Mouse (Mus musculus): ENCODE results near the gene Gnpat. TPM values are rescaled to one million over a fixed set of nuclear protein-coding genes. Genes with fewer than 3 reads are reported as not detected.

Gnpat gene
- polyA plus RNA-seq, 1 experiment from 2014 or later: 82.6 TPM

- no peaks in the 10 kb centered on the region for H3K27me3 ChIP-seq (replicated peaks)
- H3K36me3 ChIP-seq: peaks cover 49% of the 10 kb centered on the region
- no peak overlapping the region for H3K9ac ChIP-seq
- H3K27ac ChIP-seq: no peak overlapping the region
- no peak for ATAC-seq
- H3K4me1 ChIP-seq (replicated peaks): no peaks in the 10 kb centered on the region
- no peak overlapping the region for H3K4me3 ChIP-seq (replicated peaks)
- 91% methylated on average over 1 of the region's 1 CpGs for WGBS
- H3K4me2 ChIP-seq (replicated peaks): no peak overlapping the region
- H3K9me3 ChIP-seq: peaks cover 12% of the 10 kb centered on the region; the same call in 1 of the 2 replicates
These were observed 9.3 kb upstream of the Gnpat start for GRCm38 (mm10) chr8:124853511-124853910.

- 0 out of 2 replicates have a peak, but pooled peaks cover 6% of the 10 kb centered on the region for H3K9me3 ChIP-seq
- peaks cover 50% of the 10 kb centered on the region for H3K36me3 ChIP-seq
- H3K4me1 ChIP-seq (replicated peaks): peaks cover 4% of the 10 kb centered on the region; the same call in 1 of the 2 replicates
- H3K27me3 ChIP-seq (replicated peaks): no peaks in the 10 kb centered on the region
- H3K27ac ChIP-seq: no peak overlapping the region
- H3K4me2 ChIP-seq (replicated peaks): no peak overlapping the region
- no peak overlapping the region for H3K4me3 ChIP-seq (replicated peaks)
- H3K9ac ChIP-seq: no peak overlapping the region
- no peak for ATAC-seq
These were observed 3.4 kb upstream of the Gnpat start for GRCm38 (mm10) chr8:124859466-124859865.

GRCm38 (mm10) chr8:124860188-124860587 lies 2.6 kb upstream of the Gnpat start:
- Histone ChIP-seq H3K9me3 (0 out of 2 replicates have a peak, but pooled peaks cover 4% of the 10 kb centered on the region), H3K4me2 (replicated peaks) (no peak overlapping the region), H3K27ac (no peak overlapping the region), H3K4me1 (replicated peaks) (peaks cover 4% of the 10 kb centered on the region; the same call in 1 of the 2 replicates), H3K4me3 (replicated peaks) (no peak overlapping the region), H3K27me3 (replicated peaks) (no peaks in the 10 kb centered on the region), H3K9ac (no peak overlapping the region), H3K36me3 (peaks cover 43% of the 10 kb centered on the region)
- ATAC-seq: no peak
- WGBS: 96% methylated on average over 3 of the region's 3 CpGs

GRCm38 (mm10) chr8:124863163-124863677 lies 387 bp downstream of the Gnpat start:
- H3K36me3 ChIP-seq: peaks cover 16% of the 10 kb centered on the region
- peak overlapping the region; percentile 93 for H3K27ac ChIP-seq
- H3K9me3 ChIP-seq: no peaks in the 10 kb centered on the region
- H3K9ac ChIP-seq: peak overlapping the region; percentile 96
- peak overlapping the region; percentile 81 for H3K4me3 ChIP-seq (replicated peaks)
- no peaks in the 10 kb centered on the region for H3K27me3 ChIP-seq (replicated peaks)
- peaks cover 4% of the 10 kb centered on the region; the same call in 1 of the 2 replicates for H3K4me1 ChIP-seq (replicated peaks)
- peak overlapping the region; percentile 77 for H3K4me2 ChIP-seq (replicated peaks)
- peak; percentile 82 for ATAC-seq
- WGBS: 0% methylated on average over 33 of the region's 33 CpGs

- Histone ChIP-seq H3K9ac (peak overlapping the region; percentile 96), H3K27me3 (replicated peaks) (no peaks in the 10 kb centered on the region), H3K4me2 (replicated peaks) (peak overlapping the region; percentile 77), H3K36me3 (peaks cover 13% of the 10 kb centered on the region; the same call in 1 of the 2 replicates), H3K4me3 (replicated peaks) (peak overlapping the region; percentile 81), H3K4me1 (replicated peaks) (peaks cover 4% of the 10 kb centered on the region; the same call in 1 of the 2 replicates), H3K27ac (peak overlapping the region; percentile 93; the same call in 1 of the 2 replicates), H3K9me3 (no peaks in the 10 kb centered on the region)
- 8% methylated on average over 8 of the region's 8 CpGs for WGBS
- no peak for ATAC-seq
These were observed 896 bp downstream of the Gnpat start for GRCm38 (mm10) chr8:124863729-124864128.

GRCm38 (mm10) chr8:124866669-124867068 lies 3.8 kb downstream of the Gnpat start:
- H3K27ac ChIP-seq: no peak overlapping the region
- 67% methylated on average over 3 of the region's 3 CpGs for whole genome bisulfite sequencing
- H3K4me3 ChIP-seq (replicated peaks): no peak overlapping the region
- peaks cover 4% of the 10 kb centered on the region; the same call in 1 of the 2 replicates for H3K4me1 ChIP-seq (replicated peaks)
- peaks cover 6% of the 10 kb centered on the region; the same call in 1 of the 2 replicates for H3K36me3 ChIP-seq
- H3K9me3 ChIP-seq: no peaks in the 10 kb centered on the region
- no peaks in the 10 kb centered on the region for H3K27me3 ChIP-seq (replicated peaks)
- H3K4me2 ChIP-seq (replicated peaks): no peak overlapping the region
- H3K9ac ChIP-seq: no peak overlapping the region
- no peak for ATAC-seq

- Histone ChIP-seq H3K4me1 (replicated peaks) (peaks cover 4% of the 10 kb centered on the region; the same call in 1 of the 2 replicates), H3K9ac (no peak overlapping the region)
- ATAC-seq: no peak
These were observed 4.3 kb downstream of the Gnpat start for GRCm38 (mm10) chr8:124867126-124867525.

GRCm38 (mm10) chr8:124869708-124870107 lies 6.9 kb downstream of the Gnpat start:
- 76% methylated on average over 6 of the region's 6 CpGs for WGBS
- H3K9me3 ChIP-seq: no peaks in the 10 kb centered on the region
- H3K27ac ChIP-seq: no peak overlapping the region
- H3K4me2 ChIP-seq (replicated peaks): no peak overlapping the region
- H3K9ac ChIP-seq: no peak overlapping the region
- ATAC-seq: no peak
- H3K4me3 ChIP-seq (replicated peaks): no peak overlapping the region
- no peaks in the 10 kb centered on the region; the same call in 1 of the 2 replicates for H3K4me1 ChIP-seq (replicated peaks)
- H3K27me3 ChIP-seq (replicated peaks): no peaks in the 10 kb centered on the region
- peaks cover 25% of the 10 kb centered on the region for H3K36me3 ChIP-seq

More at GRCm38 (mm10) chr8:124867126-124867525, 4.3 kb downstream of the Gnpat start:
- Histone ChIP-seq H3K9me3 (no peaks in the 10 kb centered on the region), H3K4me3 (replicated peaks) (no peak overlapping the region), H3K27ac (no peak overlapping the region), H3K27me3 (replicated peaks) (no peaks in the 10 kb centered on the region), H3K36me3 (peaks cover 8% of the 10 kb centered on the region), H3K4me2 (replicated peaks) (no peak overlapping the region)
- WGBS: 49% methylated on average over 2 of the region's 2 CpGs

GRCm38 (mm10) chr8:124871474-124871873 lies 8.6 kb downstream of the Gnpat start:
- WGBS: 72% methylated on average over 7 of the region's 7 CpGs
- Histone ChIP-seq H3K4me1 (replicated peaks) (no peaks in the 10 kb centered on the region), H3K27me3 (replicated peaks) (no peaks in the 10 kb centered on the region), H3K9me3 (no peaks in the 10 kb centered on the region), H3K9ac (no peak overlapping the region), H3K36me3 (peaks cover 32% of the 10 kb centered on the region), H3K4me3 (replicated peaks) (no peak overlapping the region), H3K4me2 (replicated peaks) (no peak overlapping the region), H3K27ac (no peak overlapping the region)
- peak; percentile 65 for ATAC-seq

GRCm38 (mm10) chr8:124872081-124872480 lies 9.2 kb downstream of the Gnpat start:
- H3K36me3 ChIP-seq: peaks cover 35% of the 10 kb centered on the region
- H3K9me3 ChIP-seq: no peaks in the 10 kb centered on the region
- H3K27ac ChIP-seq: no peak overlapping the region
- H3K9ac ChIP-seq: no peak overlapping the region
- no peak overlapping the region for H3K4me3 ChIP-seq (replicated peaks)
- no peaks in the 10 kb centered on the region for H3K27me3 ChIP-seq (replicated peaks)
- ATAC-seq: peak; percentile 19; the same call in 1 of the 2 replicates
- 91% methylated on average over 7 of the region's 7 CpGs for WGBS
- H3K4me2 ChIP-seq (replicated peaks): no peak overlapping the region
- H3K4me1 ChIP-seq (replicated peaks): no peaks in the 10 kb centered on the region

GRCm38 (mm10) chr8:124872690-124873089 lies 9.9 kb downstream of the Gnpat start:
- peak; percentile 62; the same call in 1 of the 2 replicates for ATAC-seq
- no peaks in the 10 kb centered on the region for H3K9me3 ChIP-seq
- no peak overlapping the region for H3K27ac ChIP-seq
- no peak overlapping the region for H3K4me3 ChIP-seq (replicated peaks)
- WGBS: 67% methylated on average over 5 of the region's 5 CpGs
- no peak overlapping the region for H3K9ac ChIP-seq
- no peaks in the 10 kb centered on the region for H3K4me1 ChIP-seq (replicated peaks)
- no peaks in the 10 kb centered on the region for H3K27me3 ChIP-seq (replicated peaks)
- no peak overlapping the region for H3K4me2 ChIP-seq (replicated peaks)
- peaks cover 41% of the 10 kb centered on the region for H3K36me3 ChIP-seq

GRCm38 (mm10) chr8:124878141-124878540 lies 15.3 kb downstream of the Gnpat start:
- no peak overlapping the region for H3K4me2 ChIP-seq (replicated peaks)
- H3K9ac ChIP-seq: no peak overlapping the region
- no peaks in the 10 kb centered on the region for H3K9me3 ChIP-seq
- no peak for ATAC-seq
- peaks cover 62% of the 10 kb centered on the region for H3K36me3 ChIP-seq
- H3K4me1 ChIP-seq (replicated peaks): no peaks in the 10 kb centered on the region
- 81% methylated on average over 5 of the region's 5 CpGs for WGBS
- H3K4me3 ChIP-seq (replicated peaks): no peak overlapping the region
- H3K27me3 ChIP-seq (replicated peaks): no peaks in the 10 kb centered on the region
- no peak overlapping the region for H3K27ac ChIP-seq

- Histone ChIP-seq H3K36me3 (peaks cover 65% of the 10 kb centered on the region), H3K4me2 (replicated peaks) (no peak overlapping the region), H3K9ac (no peak overlapping the region), H3K27ac (no peak overlapping the region), H3K4me3 (replicated peaks) (no peak overlapping the region), H3K27me3 (replicated peaks) (no peaks in the 10 kb centered on the region), H3K4me1 (replicated peaks) (no peaks in the 10 kb centered on the region), H3K9me3 (no peaks in the 10 kb centered on the region)
- ATAC-seq: no peak
- 69% methylated on average over 10 of the region's 10 CpGs for WGBS
These were observed 16.2 kb downstream of the Gnpat start for GRCm38 (mm10) chr8:124878946-124879526.
